Mouse (Mus musculus) myocyte (in vitro differentiated cells): Measurements from ENCODE around the gene Nuak2. TPM values are rescaled to one million over a fixed set of nuclear protein-coding genes. Genes with fewer than 3 reads are reported as not detected.

ENCODE experiments used
- H3K27me3 ChIP-seq: one replicate; pipeline ENCODE4 v1.6.1; 2011; ENCODE audit not compliant: control insufficient read depth, insufficient read depth, insufficient read length
- H3K36me3 ChIP-seq: one replicate; pipeline ENCODE4 v1.6.1; 2011; ENCODE audit not compliant: control insufficient read depth, insufficient read depth
- H3K4me2 ChIP-seq: one replicate; pipeline ENCODE4 v1.6.1; 2011; ENCODE audit warnings: low read depth, control low read depth
- H3K4me3 ChIP-seq: one replicate; pipeline ENCODE4 v1.5.1; 2011; ENCODE audit warnings: mild to moderate bottlenecking, control low read depth, moderate library complexity
- H3K79me2 ChIP-seq: one replicate; pipeline ENCODE4 v1.6.1; 2011; ENCODE audit not compliant: control insufficient read depth, insufficient read depth
- H3ac ChIP-seq: one replicate; pipeline ENCODE4 v1.6.1; 2011; ENCODE audit not compliant: control insufficient read depth, insufficient read length
- CEBPB ChIP-seq: IDR thresholded peaks from 2 replicates; pipeline ENCODE4 v1.6.1; 2011; ENCODE audit warnings: mild to moderate bottlenecking, moderate library complexity; ENCODE audit not compliant: poor library complexity, insufficient read depth, severe bottlenecking
- E2F4 ChIP-seq: IDR thresholded peaks from one replicate; pipeline ENCODE4 v1.6.1; 2011; ENCODE audit warnings: mild to moderate bottlenecking, control low read depth, moderate library complexity; ENCODE audit not compliant: insufficient read depth
- MAX ChIP-seq: IDR thresholded peaks from one replicate; pipeline ENCODE4 v1.6.1; 2011; ENCODE audit warnings: low read depth, mild to moderate bottlenecking, control low read depth
- MYOD1 ChIP-seq, 3 experiments: IDR thresholded peaks; one replicate each; pipeline ENCODE4 v1.6.1; 2011; ENCODE audit warnings: control low read depth in 2 of 3, low read depth in 2 of 3, mild to moderate bottlenecking in 2 of 3, moderate library complexity in 1 of 3; ENCODE audit not compliant: insufficient read length in 2 of 3, control insufficient read depth in 1 of 3
- MYOG ChIP-seq, 3 experiments: IDR thresholded peaks; one replicate each; pipeline ENCODE4 v1.6.1; 2011; ENCODE audit warnings: control low read depth in 2 of 3, low read depth in 2 of 3, mild to moderate bottlenecking in 2 of 3; ENCODE audit not compliant: insufficient read length in 2 of 3, control insufficient read depth in 1 of 3, insufficient read depth in 1 of 3
- POLR2A ChIP-seq: IDR thresholded peaks from one replicate; pipeline ENCODE4 v1.6.1; 2011; ENCODE audit warnings: low read depth, mild to moderate bottlenecking, control low read depth, moderate library complexity; ENCODE audit not compliant: insufficient read length
- POLR2AphosphoS2 ChIP-seq: IDR thresholded peaks from one replicate; pipeline ENCODE4 v1.6.1; 2011; ENCODE audit warnings: low read depth, control low read depth; ENCODE audit not compliant: insufficient read length
- REST ChIP-seq: IDR thresholded peaks from one replicate; pipeline ENCODE4 v1.6.1; 2011; ENCODE audit warnings: mild to moderate bottlenecking, control low read depth, moderate library complexity; ENCODE audit not compliant: insufficient read depth, insufficient read length
- SRF ChIP-seq: IDR thresholded peaks from one replicate; pipeline ENCODE4 v1.6.1; 2011; ENCODE audit warnings: low read depth; ENCODE audit not compliant: control insufficient read depth, insufficient read length
- TCF12 ChIP-seq: IDR thresholded peaks from one replicate; pipeline ENCODE4 v1.6.1; 2011; ENCODE audit warnings: mild to moderate bottlenecking, control low read depth; ENCODE audit not compliant: poor library complexity, insufficient read depth, severe bottlenecking
- TCF3 ChIP-seq: IDR thresholded peaks from one replicate; pipeline ENCODE4 v1.6.1; 2011; ENCODE audit warnings: low read depth, control low read depth; ENCODE audit not compliant: insufficient read length
- USF1 ChIP-seq: IDR thresholded peaks from one replicate; pipeline ENCODE4 v1.6.1; 2011; ENCODE audit warnings: low read depth, mild to moderate bottlenecking, control low read depth, moderate library complexity
- polyA plus RNA-seq: library from polyadenylated mRNA; unstranded; fragments of >200 nt; fragmentation: generic; extraction: Trizol; gene quantifications from one replicate; pipeline ENCODE4 v1.2.1, GENCODE M21; 2012; ENCODE audit warnings: missing spikeins

The Nuak2 gene
- polyA plus RNA-seq, 1 experiment = 6.0 TPM

- TF ChIP-seq E2F4 = no peak
- no peak for TF ChIP-seq MYOD1 (IDR thresholded peaks at IDR 0.05; ENCODE audit: control insufficient read depth in 1 of 3, insufficient read length in 2 of 3, low read depth in 2 of 3)
- TF ChIP-seq MYOG (IDR thresholded peaks at IDR 0.05; ENCODE audit: control insufficient read depth in 1 of 3, insufficient read depth in 1 of 3, insufficient read length in 2 of 3, low read depth in 2 of 3) = no peak
- TF ChIP-seq POLR2AphosphoS2 = no peak
- TF ChIP-seq TCF3 = no peak
- TF ChIP-seq USF1 = no peak
- TF ChIP-seq SRF = no peak
- TF ChIP-seq POLR2A = no peak
- no peak for TF ChIP-seq MAX
- TF ChIP-seq TCF12 = no peak
- no peak for TF ChIP-seq CEBPB
- no peak for TF ChIP-seq REST
- H3ac ChIP-seq = no peak overlapping the region
- no peaks in the 10 kb centered on the region for H3K27me3 ChIP-seq
- H3K36me3 ChIP-seq = peaks cover 37% of the 10 kb centered on the region
- no peak overlapping the region for H3K4me3 ChIP-seq
- H3K4me2 ChIP-seq = no peak overlapping the region
- H3K79me2 ChIP-seq = no peaks in the 10 kb centered on the region
These were observed 15.4 kb downstream of the Nuak2 start for GRCm38 (mm10) chr1:132331283-132331682.

GRCm38 (mm10) chr1:132333201-132333600 lies 17.3 kb downstream of the Nuak2 start:
- H3K27me3 ChIP-seq = no peaks in the 10 kb centered on the region
- no peak overlapping the region for H3ac ChIP-seq
- H3K36me3 ChIP-seq = peaks cover 23% of the 10 kb centered on the region
- no peaks in the 10 kb centered on the region for H3K79me2 ChIP-seq
- no peak overlapping the region for H3K4me3 ChIP-seq
- H3K4me2 ChIP-seq = no peak overlapping the region
- TF ChIP-seq E2F4 (no peak), POLR2A (no peak), CEBPB (no peak), MAX (no peak), REST (no peak), MYOD1 (IDR thresholded peaks at IDR 0.05; ENCODE audit: control insufficient read depth in 1 of 3, insufficient read length in 2 of 3, low read depth in 2 of 3) (no peak), SRF (no peak), TCF12 (no peak), MYOG (IDR thresholded peaks at IDR 0.05; ENCODE audit: control insufficient read depth in 1 of 3, insufficient read depth in 1 of 3, insufficient read length in 2 of 3, low read depth in 2 of 3) (no peak), POLR2AphosphoS2 (no peak), USF1 (no peak)

DNA sequence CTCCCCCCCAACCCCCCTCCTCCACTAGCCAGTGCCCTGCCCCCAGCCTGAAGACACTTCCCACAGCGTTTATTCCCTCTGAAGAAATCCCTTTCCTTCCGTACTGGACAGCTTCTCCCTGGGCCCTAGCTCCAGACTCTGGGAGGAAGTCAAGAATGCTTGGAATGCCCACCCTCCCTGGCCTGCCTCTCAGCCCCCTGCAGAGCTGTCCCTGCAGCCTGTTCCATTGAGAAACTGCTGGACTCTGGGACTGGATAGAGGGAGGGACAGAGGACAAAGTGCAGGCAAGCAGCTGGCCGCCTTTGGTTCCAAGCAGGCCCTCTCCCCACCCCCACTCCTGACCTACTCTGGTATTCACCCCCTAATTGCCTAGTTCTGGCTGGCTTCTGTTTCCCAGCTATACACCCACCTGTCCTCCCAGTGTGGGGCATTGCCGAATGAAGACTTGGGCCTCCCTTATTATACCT lies 17.8 kb downstream of the Nuak2 start:
- H3K4me2 ChIP-seq = peak overlapping the region; percentile 28

DNA sequence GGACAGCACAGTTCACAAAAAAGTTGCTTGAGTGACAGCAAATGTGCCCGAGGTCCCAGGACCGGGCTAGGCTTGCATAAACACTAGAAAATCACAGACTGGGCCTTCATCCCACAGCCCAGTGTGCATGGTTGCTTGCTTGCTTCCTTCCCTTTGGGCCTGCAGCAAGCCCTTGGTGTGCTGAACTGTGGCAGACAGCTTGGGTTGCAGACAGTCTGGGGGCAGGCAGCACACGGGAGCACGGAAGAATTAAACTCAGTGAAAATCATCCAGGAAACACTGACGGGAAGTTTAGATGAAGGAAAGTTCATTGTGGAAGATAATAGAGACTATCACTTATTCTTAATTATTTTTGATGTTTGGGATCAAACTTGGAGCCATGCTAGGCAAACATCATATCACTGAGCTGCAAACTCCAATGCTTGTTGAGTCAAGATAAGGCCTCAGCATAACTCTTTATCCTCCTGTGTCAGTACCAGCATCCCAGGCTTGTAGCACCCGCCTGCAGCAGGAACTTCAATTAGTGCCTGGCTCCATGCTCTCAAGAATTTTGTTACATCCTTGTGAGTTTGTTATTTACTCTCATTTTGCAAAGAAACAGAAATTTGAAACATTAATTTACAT lies 18.4 kb downstream of the Nuak2 start:
- Histone ChIP-seq H3K4me3 (no peak overlapping the region), H3K27me3 (no peaks in the 10 kb centered on the region), H3K4me2 (peak overlapping the region; percentile 28), H3K36me3 (peaks cover 16% of the 10 kb centered on the region), H3ac (no peak overlapping the region), H3K79me2 (no peaks in the 10 kb centered on the region)
- TF ChIP-seq MYOD1 (IDR thresholded peaks at IDR 0.05; ENCODE audit: control insufficient read depth in 1 of 3, insufficient read length in 2 of 3, low read depth in 2 of 3) (no peak), POLR2A (no peak), E2F4 (no peak), MAX (no peak), TCF12 (no peak), REST (no peak), MYOG (IDR thresholded peaks at IDR 0.05; ENCODE audit: control insufficient read depth in 1 of 3, insufficient read depth in 1 of 3, insufficient read length in 2 of 3, low read depth in 2 of 3) (no peak), TCF3 (no peak), SRF (no peak), CEBPB (no peak), POLR2AphosphoS2 (no peak), USF1 (no peak)

More for the DNA sequence above, 17.8 kb downstream of the Nuak2 start:
- Histone ChIP-seq H3K4me3 (no peak overlapping the region), H3K79me2 (no peaks in the 10 kb centered on the region), H3K36me3 (peaks cover 18% of the 10 kb centered on the region), H3K27me3 (no peaks in the 10 kb centered on the region), H3ac (no peak overlapping the region)
- no peak for TF ChIP-seq SRF
- peak in 2 of 3 experiments; percentile 53 to 72 for TF ChIP-seq MYOD1 (IDR thresholded peaks at IDR 0.05; ENCODE audit: control insufficient read depth in 1 of 3, insufficient read length in 2 of 3, low read depth in 2 of 3)
- peak; percentile 8 to 73 (median 52) for TF ChIP-seq MYOG (IDR thresholded peaks at IDR 0.05; ENCODE audit: control insufficient read depth in 1 of 3, insufficient read depth in 1 of 3, insufficient read length in 2 of 3, low read depth in 2 of 3)
